Mouse (Mus musculus) lung, embryonic 14.5 days (tissue): ENCODE measurements around the gene Lama2. TPM values are rescaled to one million over a fixed set of nuclear protein-coding genes. Genes with fewer than 3 reads are reported as not detected.

ENCODE experiments used
- ATAC-seq: fragments of 200-750 bp; cut with Nextera tagmentation; 2 replicates; pipeline ENCODE4 v1.8.0; 2017; ENCODE audit warnings: mild to moderate bottlenecking, moderate TSS enrichment, moderate library complexity; ENCODE audit not compliant: insufficient read depth
- DNase-seq: peaks from one replicate; pipeline ENCODE4 v3.0.0-alpha.2; 2015
- H3K27ac ChIP-seq: fragments of 300-500 bp; sonication (generic); 2 replicates; pipeline ENCODE4 v1.5.1; 2014; ENCODE audit warnings: low read depth, mild to moderate bottlenecking, moderate library complexity
- H3K27me3 ChIP-seq: fragments of 300-500 bp; sonication (generic); 2 replicates; pipeline ENCODE4 v1.6.1; 2014; ENCODE audit warnings: low read length, control low read depth; ENCODE audit not compliant: insufficient read depth
- H3K36me3 ChIP-seq: fragments of 300-500 bp; sonication (generic); 2 replicates; pipeline ENCODE4 v1.6.1; 2014; ENCODE audit warnings: control low read depth; ENCODE audit not compliant: insufficient read depth
- H3K4me1 ChIP-seq: fragments of 300-500 bp; sonication (generic); 2 replicates; pipeline ENCODE4 v1.6.1; 2014; ENCODE audit warnings: antibody characterized with exemption, control low read depth; ENCODE audit not compliant: insufficient read depth
- H3K4me2 ChIP-seq: fragments of 300-500 bp; sonication (generic); 2 replicates; pipeline ENCODE4 v1.6.1; 2014; ENCODE audit warnings: mild to moderate bottlenecking
- H3K4me3 ChIP-seq: fragments of 300-500 bp; sonication (generic); 2 replicates; pipeline ENCODE4 v1.5.1; 2014; ENCODE audit warnings: low read depth, low read length
- H3K9ac ChIP-seq: fragments of 300-500 bp; sonication (generic); 2 replicates; pipeline ENCODE4 v1.6.1; 2014
- H3K9me3 ChIP-seq: fragments of 300-500 bp; sonication (generic); 2 replicates; pipeline ENCODE4 v1.6.1; 2016; ENCODE audit warnings: low read depth, low read length, control low read depth
- CTCF ChIP-seq: IDR thresholded peaks from 2 replicates; pipeline ENCODE4 v1.5.1; 2016; ENCODE audit warnings: antibody characterized with exemption, low read depth
- WGBS: fragments of 180-500 bp; shearing (Covaris S2); extraction: QIAGEN DNeasy Blood & Tissue Kit; methylation state at CpG from one replicate; pipeline ENCODE4 v1.1.7; 2014; 5-methylcytosine and 5-hydroxymethylcytosine counted together
- polyA plus RNA-seq: library from polyadenylated mRNA; unstranded; fragments of >200 nt; fragmentation: Nextera tagmentation; extraction: Ambion mirVana; gene quantifications from 2 replicates; pipeline ENCODE4 v1.2.1, GENCODE M21; 2014

Gene Lama2
- 15.9 and 16.7 TPM in 2 replicates for polyA plus RNA-seq

DNA sequence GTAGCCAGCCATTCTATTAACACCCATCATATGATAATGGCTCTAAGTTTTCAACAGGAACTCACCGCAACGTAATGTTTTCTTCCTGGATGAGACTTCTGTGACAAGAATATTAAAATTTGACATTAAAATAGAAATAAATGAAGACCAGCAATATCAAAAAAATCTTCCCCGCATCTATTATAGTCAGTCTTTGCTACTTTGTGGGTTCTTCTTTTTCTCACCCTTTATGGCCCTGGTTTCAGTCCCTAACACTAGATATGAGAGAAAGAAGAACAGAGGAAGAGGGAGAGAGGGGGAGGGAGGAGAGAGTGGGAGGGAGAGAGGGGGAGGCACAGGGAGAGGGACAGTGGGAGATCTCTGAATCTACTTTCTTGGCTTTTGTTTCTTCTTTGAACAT, at the start of gene Lama2:
TSS of gene Lama2 (minus strand) at position 101 of the 400 bp plus-strand sequence.
- Histone ChIP-seq H3K36me3 (no peaks in the 10 kb centered on the region), H3K4me3 (no peak within 1 kb of the TSS), H3K4me2 (no peak within 1 kb of the TSS), H3K27ac (no peak within 1 kb of the TSS), H3K9ac (no peak within 1 kb of the TSS), H3K4me1 (no peaks in the 10 kb centered on the region), H3K27me3 (no peaks in the 10 kb centered on the region), H3K9me3 (no peaks in the 10 kb centered on the region)
- TF ChIP-seq CTCF = no peak
- ATAC-seq (no peak), DNase-seq (no peak)
- 90% methylated on average over 3 of the region's 3 CpGs for WGBS

DNA sequence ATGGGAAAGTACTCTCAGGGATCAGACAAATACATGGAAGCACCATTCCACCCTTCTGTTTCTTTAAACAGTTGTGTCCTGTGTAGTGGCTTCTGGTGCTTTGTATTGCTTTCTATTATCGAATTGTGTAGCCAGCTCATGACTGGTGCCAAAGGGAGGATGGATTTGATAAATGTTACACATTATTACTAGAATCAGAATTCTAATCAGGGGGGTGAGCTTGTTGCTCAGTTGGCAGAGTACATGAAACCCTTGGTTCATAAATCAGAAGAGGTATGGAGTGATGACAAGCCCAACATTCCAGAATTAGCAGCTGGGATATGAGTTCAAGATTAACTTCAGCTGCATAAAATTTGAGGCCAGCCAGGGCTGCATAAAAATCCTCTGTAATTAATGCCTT, 44.8 kb upstream of the Lama2 start:
- no peaks in the 10 kb centered on the region for H3K36me3 ChIP-seq
- H3K4me3 ChIP-seq = no peak overlapping the region
- DNase-seq (no peak), ATAC-seq (no peak)
- H3K4me1 ChIP-seq = no peaks in the 10 kb centered on the region
- no peak overlapping the region for H3K9ac ChIP-seq
- H3K27me3 ChIP-seq = no peaks in the 10 kb centered on the region
- H3K27ac ChIP-seq = no peak overlapping the region
- H3K4me2 ChIP-seq = no peak overlapping the region
- H3K9me3 ChIP-seq = no peaks in the 10 kb centered on the region
- WGBS = 75% methylated on average over 1 of the region's 1 CpGs
- no peak for TF ChIP-seq CTCF

DNA sequence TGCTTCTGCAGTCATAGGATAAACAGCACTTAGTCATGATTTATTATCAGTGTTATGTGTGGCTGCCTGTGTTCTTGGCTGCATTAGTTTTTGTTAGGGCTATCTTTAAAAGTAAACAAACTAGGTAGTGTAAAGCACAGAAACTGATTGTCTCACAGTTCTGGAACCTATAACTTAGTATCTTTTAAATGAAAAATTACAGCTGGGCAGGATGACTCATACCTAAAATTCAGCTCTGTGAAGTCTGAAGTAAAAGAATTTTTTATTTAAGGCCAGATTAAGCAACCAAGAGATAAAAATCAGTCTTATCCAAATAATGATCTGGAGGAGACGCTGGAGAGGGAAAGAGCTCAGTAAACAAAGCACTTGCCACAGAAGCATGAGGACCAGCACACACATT, 43.8 kb upstream of the Lama2 start:
- TF ChIP-seq CTCF = no peak
- Histone ChIP-seq H3K9ac (no peak overlapping the region), H3K27ac (no peak overlapping the region), H3K4me1 (no peaks in the 10 kb centered on the region), H3K9me3 (no peaks in the 10 kb centered on the region), H3K27me3 (no peaks in the 10 kb centered on the region), H3K4me2 (no peak overlapping the region), H3K4me3 (no peak overlapping the region), H3K36me3 (no peaks in the 10 kb centered on the region)
- 4% methylated on average over 1 of the region's 1 CpGs for WGBS
- no peak for DNase-seq
- no peak for ATAC-seq

DNA sequence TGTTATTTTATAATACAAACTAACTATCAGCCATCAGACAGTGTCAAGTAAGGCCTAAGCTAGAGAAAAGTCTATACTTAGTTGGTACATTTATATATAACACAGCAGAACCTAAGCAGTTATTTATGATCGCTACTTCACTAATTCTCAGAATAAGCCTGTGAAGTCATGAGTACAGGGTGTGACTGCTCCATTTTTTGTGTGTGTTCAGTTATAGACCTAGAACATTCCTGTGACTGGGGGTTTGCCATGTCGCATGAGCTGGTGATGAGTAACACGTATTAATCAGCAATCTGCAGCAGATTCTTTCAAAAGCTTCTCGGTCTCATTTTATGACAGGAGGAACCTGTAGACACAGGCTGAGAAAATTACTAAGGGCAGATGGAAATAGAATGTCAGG, 34.6 kb upstream of the Lama2 start:
- no peaks in the 10 kb centered on the region for H3K27me3 ChIP-seq
- H3K9me3 ChIP-seq = no peaks in the 10 kb centered on the region
- TF ChIP-seq CTCF = no peak
- H3K4me3 ChIP-seq = no peak overlapping the region
- H3K4me1 ChIP-seq = no peaks in the 10 kb centered on the region
- ATAC-seq (no peak), DNase-seq (no peak)
- H3K27ac ChIP-seq = no peak overlapping the region
- H3K4me2 ChIP-seq = no peak overlapping the region
- no peak overlapping the region for H3K9ac ChIP-seq
- 85% methylated on average over 4 of the region's 4 CpGs for WGBS
- H3K36me3 ChIP-seq = no peaks in the 10 kb centered on the region

DNA sequence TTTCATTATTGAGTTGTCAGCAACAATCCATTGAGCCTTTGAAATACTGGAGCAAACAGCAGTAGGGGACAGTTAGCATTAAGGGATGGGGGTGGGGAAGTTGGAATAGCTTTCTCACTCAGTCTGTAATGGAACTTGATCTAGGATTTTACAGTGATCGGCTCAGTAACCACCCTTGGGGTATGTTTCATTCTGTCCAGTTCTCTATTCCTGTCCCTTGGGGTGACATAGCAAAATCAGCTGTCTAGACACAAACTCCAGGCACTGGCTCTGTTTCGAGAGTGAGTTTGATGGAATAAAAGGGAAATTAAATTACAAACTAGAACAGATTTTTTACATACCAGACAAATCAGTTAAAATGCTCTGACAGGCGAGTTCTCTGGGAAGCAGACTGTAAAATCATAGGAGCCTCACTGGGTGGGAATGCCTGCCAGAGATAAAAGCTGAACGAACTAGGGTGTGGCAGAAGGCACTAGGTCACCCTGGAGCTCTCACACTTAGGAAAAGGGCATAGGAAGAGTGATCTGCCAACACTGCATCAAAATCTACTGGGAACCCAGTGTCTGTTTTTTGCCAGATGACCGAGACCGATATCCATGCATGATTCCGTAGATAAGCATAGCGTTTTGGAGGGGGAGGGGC, 33.3 kb upstream of the Lama2 start:
- H3K9ac ChIP-seq = no peak overlapping the region
- ATAC-seq (peak; percentile 52; the same call in 1 of the 2 replicates), DNase-seq (peak; percentile 11)
- H3K4me2 ChIP-seq = peak overlapping the region; percentile 33; the same call in 1 of the 2 replicates
- no peak overlapping the region for H3K27ac ChIP-seq
- H3K36me3 ChIP-seq = no peaks in the 10 kb centered on the region
- 29% methylated on average over 8 of the region's 8 CpGs for WGBS
- H3K27me3 ChIP-seq = no peaks in the 10 kb centered on the region
- H3K4me3 ChIP-seq = no peak overlapping the region
- H3K9me3 ChIP-seq = no peaks in the 10 kb centered on the region
- no peak for TF ChIP-seq CTCF
- H3K4me1 ChIP-seq = no peaks in the 10 kb centered on the region

DNA sequence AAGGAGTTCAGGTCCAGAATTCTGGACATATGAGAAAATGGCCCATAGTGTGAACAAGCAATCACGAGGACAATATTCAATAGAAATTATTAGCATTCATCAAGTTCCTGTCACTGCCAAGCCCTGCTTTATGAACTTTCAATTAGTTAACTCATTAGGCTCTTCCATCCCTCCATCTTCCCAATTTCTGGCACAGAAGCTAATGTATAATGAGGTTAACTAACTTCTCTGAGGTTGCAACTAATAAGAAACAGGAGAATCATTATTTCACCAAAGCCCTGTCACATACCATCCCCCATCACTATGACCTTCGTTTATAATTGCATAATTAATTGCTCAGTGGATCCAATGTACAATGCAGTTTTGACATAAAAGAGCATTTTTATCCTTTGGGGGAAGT, 16.2 kb upstream of the Lama2 start:
- no peak overlapping the region for H3K4me3 ChIP-seq
- DNase-seq = no peak
- ATAC-seq = no peak
- TF ChIP-seq CTCF = no peak
- no peaks in the 10 kb centered on the region for H3K4me1 ChIP-seq
- 65% methylated on average over 2 of the region's 2 CpGs for WGBS
- no peaks in the 10 kb centered on the region for H3K9me3 ChIP-seq
- H3K27me3 ChIP-seq = no peaks in the 10 kb centered on the region
- no peak overlapping the region for H3K9ac ChIP-seq
- H3K27ac ChIP-seq = no peak overlapping the region
- H3K4me2 ChIP-seq = no peak overlapping the region
- no peaks in the 10 kb centered on the region for H3K36me3 ChIP-seq

DNA sequence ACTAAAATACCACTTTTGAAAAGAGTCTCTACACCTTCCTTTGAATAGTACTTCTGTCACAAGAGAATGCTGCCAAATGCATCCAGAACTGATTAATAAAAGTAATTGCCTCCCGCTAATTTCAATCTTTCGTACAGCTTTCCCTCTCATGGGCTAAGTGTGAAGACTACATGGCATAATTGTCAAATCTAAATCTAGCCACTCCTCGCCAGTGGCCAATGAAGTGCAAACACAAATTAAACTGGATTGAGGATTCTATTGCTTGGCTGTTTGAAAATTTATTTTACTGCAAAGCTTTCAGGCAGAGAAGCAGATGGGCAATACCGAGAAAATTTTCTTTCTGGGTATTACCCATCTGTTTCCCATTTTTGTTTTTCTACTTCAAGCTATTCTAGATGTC, 11.4 kb upstream of the Lama2 start:
- H3K36me3 ChIP-seq = no peaks in the 10 kb centered on the region
- WGBS = 89% methylated on average over 4 of the region's 4 CpGs

More for the DNA sequence above, 11.4 kb upstream of the Lama2 start:
- TF ChIP-seq CTCF = no peak
- no peaks in the 10 kb centered on the region for H3K27me3 ChIP-seq
- ATAC-seq (no peak), DNase-seq (no peak)
- H3K4me1 ChIP-seq = no peaks in the 10 kb centered on the region
- no peak overlapping the region for H3K9ac ChIP-seq
- no peak overlapping the region for H3K4me3 ChIP-seq
- no peaks in the 10 kb centered on the region for H3K9me3 ChIP-seq
- H3K4me2 ChIP-seq = no peak overlapping the region
- no peak overlapping the region for H3K27ac ChIP-seq
